Mouse (Mus musculus) lung, embryonic 15.5 days (tissue): ENCODE measurements around the gene Zdhhc14. TPM values are rescaled to one million over a fixed set of nuclear protein-coding genes. Genes with fewer than 3 reads are reported as not detected.

Experiments
- ATAC-seq: fragments of 200-750 bp; cut with Nextera tagmentation; 2 replicates; pipeline ENCODE4 v1.8.0; 2017; ENCODE audit warnings: moderate number of reproducible peaks, borderline replicate concordance; ENCODE audit not compliant: low FRiP score, low TSS enrichment; ENCODE audit errors: extremely low read depth
- H3K27ac ChIP-seq: fragments of 300-500 bp; sonication (generic); 2 replicates; pipeline ENCODE4 v1.5.1; 2015; ENCODE audit warnings: moderate library complexity, mild to moderate bottlenecking, inconsistent platforms
- H3K27me3 ChIP-seq: fragments of 300-500 bp; sonication (generic); 2 replicates; pipeline ENCODE4 v1.6.1; 2015; ENCODE audit warnings: inconsistent platforms
- H3K36me3 ChIP-seq: fragments of 300-500 bp; sonication (generic); 2 replicates; pipeline ENCODE4 v1.6.1; 2015; ENCODE audit warnings: inconsistent platforms
- H3K4me1 ChIP-seq: fragments of 300-500 bp; sonication (generic); 2 replicates; pipeline ENCODE4 v1.6.1; 2015; ENCODE audit warnings: inconsistent platforms
- H3K4me2 ChIP-seq: fragments of 300-500 bp; sonication (generic); 2 replicates; pipeline ENCODE4 v1.6.1; 2015; ENCODE audit warnings: inconsistent platforms, mild to moderate bottlenecking, moderate library complexity
- H3K4me3 ChIP-seq: fragments of 300-500 bp; sonication (generic); 2 replicates; pipeline ENCODE4 v1.5.1; 2015; ENCODE audit warnings: mild to moderate bottlenecking, inconsistent platforms
- H3K9ac ChIP-seq: fragments of 300-500 bp; sonication (generic); 2 replicates; pipeline ENCODE4 v1.6.1; 2015; ENCODE audit warnings: inconsistent platforms
- H3K9me3 ChIP-seq: fragments of 300-500 bp; sonication (generic); 2 replicates; pipeline ENCODE4 v1.6.1; 2016; ENCODE audit warnings: inconsistent platforms
- WGBS: fragments of 180-500 bp; shearing (Covaris S2); methylation state at CpG from one replicate; pipeline ENCODE4 v1.1.7; 2015; 5-methylcytosine and 5-hydroxymethylcytosine counted together
- polyA plus RNA-seq: library from polyadenylated mRNA; unstranded; fragments of >200 nt; fragmentation: Nextera tagmentation; extraction: Ambion mirVana; gene quantifications from 2 replicates; pipeline ENCODE4 v1.2.1, GENCODE M21; 2015

The Zdhhc14 gene
- polyA plus RNA-seq, 1 experiment from 2014 or later, result 1.2 TPM

DNA sequence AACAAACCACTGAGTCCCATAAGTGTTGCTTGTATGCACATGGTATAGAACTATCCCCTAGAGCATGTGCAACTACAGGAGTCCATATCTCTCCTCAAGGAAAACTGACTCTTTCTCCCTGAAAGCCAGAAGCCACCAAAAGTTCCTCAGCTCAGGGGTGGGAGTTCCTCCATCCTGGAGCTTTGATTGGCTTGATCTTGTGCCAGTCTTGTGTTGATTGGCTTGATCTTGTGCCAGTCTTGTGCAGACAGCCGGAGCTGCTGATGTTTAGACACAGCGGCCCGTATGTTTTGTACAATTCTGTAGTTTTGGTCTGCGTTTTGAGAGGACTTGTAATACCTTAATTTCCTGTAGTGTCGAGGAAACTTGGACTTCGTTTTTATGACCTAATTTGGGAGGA lies 70.8 kb downstream of the Zdhhc14 start:
- no peak overlapping the region for H3K9ac ChIP-seq
- no peak overlapping the region for H3K27ac ChIP-seq
- H3K4me1 ChIP-seq, result peaks cover 7% of the 10 kb centered on the region; the same call in 1 of the 2 replicates
- H3K4me3 ChIP-seq, result no peak overlapping the region
- no peak for ATAC-seq
- H3K27me3 ChIP-seq, result no peaks in the 10 kb centered on the region
- H3K36me3 ChIP-seq, result no peaks in the 10 kb centered on the region
- 86% methylated on average over 6 of the region's 6 CpGs for WGBS
- H3K4me2 ChIP-seq, result no peak overlapping the region
- H3K9me3 ChIP-seq, result no peaks in the 10 kb centered on the region

DNA sequence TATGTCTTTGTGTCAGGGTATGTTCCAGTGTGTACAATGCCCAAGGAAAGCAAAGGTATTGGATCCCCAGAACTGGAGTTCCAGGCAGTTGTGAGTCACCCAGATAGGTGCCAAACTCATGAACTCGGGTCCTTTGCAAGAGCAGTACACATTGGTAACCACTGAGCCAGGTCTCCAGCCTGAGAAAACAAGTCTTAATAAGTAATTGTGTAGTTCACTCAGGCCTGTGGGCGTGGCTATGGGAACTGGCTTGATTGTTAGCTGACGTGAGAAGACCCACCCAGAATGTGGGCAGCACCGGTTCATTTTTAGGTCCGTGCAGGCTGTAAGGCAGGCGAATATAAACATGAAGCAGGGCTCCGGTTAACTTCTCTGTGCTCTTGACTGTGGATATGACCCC lies 73.6 kb downstream of the Zdhhc14 start:
- Histone ChIP-seq H3K27me3 (no peaks in the 10 kb centered on the region), H3K27ac (no peak overlapping the region), H3K9me3 (no peaks in the 10 kb centered on the region), H3K9ac (no peak overlapping the region), H3K36me3 (no peaks in the 10 kb centered on the region), H3K4me2 (no peak overlapping the region), H3K4me1 (peaks cover 7% of the 10 kb centered on the region; the same call in 1 of the 2 replicates), H3K4me3 (no peak overlapping the region)
- WGBS, result 55% methylated on average over 7 of the region's 7 CpGs
- ATAC-seq, result no peak

- WGBS, result 29% methylated on average over 5 of the region's 5 CpGs
- H3K4me3 ChIP-seq, result no peak overlapping the region
- no peak overlapping the region for H3K4me2 ChIP-seq
- no peaks in the 10 kb centered on the region for H3K36me3 ChIP-seq
- H3K27ac ChIP-seq, result no peak overlapping the region
- H3K9ac ChIP-seq, result no peak overlapping the region
- peak; percentile 74 for ATAC-seq
- H3K4me1 ChIP-seq, result peaks cover 7% of the 10 kb centered on the region; the same call in 1 of the 2 replicates
- H3K9me3 ChIP-seq, result no peaks in the 10 kb centered on the region
- no peaks in the 10 kb centered on the region for H3K27me3 ChIP-seq
These were observed 75.6 kb downstream of the Zdhhc14 start for GRCm38 (mm10) chr17:5567943-5568342.

DNA sequence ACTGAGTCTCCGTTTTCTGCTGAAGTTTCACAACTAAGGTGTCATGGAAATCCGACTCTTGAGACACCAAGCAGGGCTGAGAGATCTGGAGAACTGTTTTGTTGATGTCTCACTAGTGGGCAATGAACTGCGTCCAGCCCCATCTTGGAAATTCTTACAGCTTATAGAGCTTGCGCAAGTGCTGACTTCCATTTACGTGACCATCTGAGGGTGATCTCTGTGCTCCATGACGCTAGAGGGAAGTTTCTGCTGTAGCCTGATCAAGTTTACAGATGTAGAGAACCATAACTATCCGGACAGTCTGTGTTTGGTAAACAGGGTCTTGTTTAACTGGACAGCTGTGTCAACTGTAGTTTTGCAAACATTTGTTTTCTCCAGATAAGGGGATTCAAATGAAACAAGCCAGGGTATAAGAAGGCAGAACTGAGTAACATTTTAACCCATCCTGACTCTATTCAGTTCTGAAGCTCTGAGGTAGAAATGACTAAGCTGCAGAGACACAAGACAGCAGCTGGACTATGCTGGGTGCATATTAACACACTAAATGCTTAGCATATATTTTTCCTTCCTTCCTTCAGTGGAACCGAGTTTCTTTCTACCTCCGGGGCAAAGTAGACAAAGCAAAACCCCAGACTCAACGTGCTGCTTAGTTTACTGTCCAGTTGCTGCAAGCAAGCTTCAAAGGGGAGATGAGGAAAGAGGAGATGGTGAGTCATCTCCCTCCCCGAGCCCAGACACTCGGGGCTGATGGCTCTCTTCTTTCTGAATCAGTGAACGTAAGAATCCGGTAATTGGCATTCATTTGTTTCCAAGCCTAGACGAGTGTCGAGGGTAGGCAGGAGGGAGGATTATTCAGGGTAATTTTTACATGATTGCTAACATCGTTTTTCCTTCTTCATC lies 77.0 kb downstream of the Zdhhc14 start:
- ATAC-seq, result no peak
- Histone ChIP-seq H3K4me2 (no peak overlapping the region), H3K27ac (no peak overlapping the region)

GRCm38 (mm10) chr17:5572096-5572730 lies 79.9 kb downstream of the Zdhhc14 start:
- peaks cover 6% of the 10 kb centered on the region; the same call in 1 of the 2 replicates for H3K4me1 ChIP-seq
- H3K36me3 ChIP-seq, result no peaks in the 10 kb centered on the region
- H3K4me2 ChIP-seq, result no peak overlapping the region
- no peak overlapping the region for H3K27ac ChIP-seq
- H3K9me3 ChIP-seq, result no peaks in the 10 kb centered on the region
- H3K4me3 ChIP-seq, result no peak overlapping the region
- H3K9ac ChIP-seq, result no peak overlapping the region
- WGBS, result 89% methylated on average over 1 of the region's 1 CpGs
- no peak for ATAC-seq
- H3K27me3 ChIP-seq, result no peaks in the 10 kb centered on the region

More for the DNA sequence above, 77.0 kb downstream of the Zdhhc14 start:
- H3K36me3 ChIP-seq, result no peaks in the 10 kb centered on the region
- WGBS, result 61% methylated on average over 17 of the region's 17 CpGs
- H3K4me3 ChIP-seq, result no peak overlapping the region
- H3K4me1 ChIP-seq, result peaks cover 7% of the 10 kb centered on the region; the same call in 1 of the 2 replicates
- H3K9me3 ChIP-seq, result no peaks in the 10 kb centered on the region
- H3K27me3 ChIP-seq, result no peaks in the 10 kb centered on the region
- H3K9ac ChIP-seq, result no peak overlapping the region

DNA sequence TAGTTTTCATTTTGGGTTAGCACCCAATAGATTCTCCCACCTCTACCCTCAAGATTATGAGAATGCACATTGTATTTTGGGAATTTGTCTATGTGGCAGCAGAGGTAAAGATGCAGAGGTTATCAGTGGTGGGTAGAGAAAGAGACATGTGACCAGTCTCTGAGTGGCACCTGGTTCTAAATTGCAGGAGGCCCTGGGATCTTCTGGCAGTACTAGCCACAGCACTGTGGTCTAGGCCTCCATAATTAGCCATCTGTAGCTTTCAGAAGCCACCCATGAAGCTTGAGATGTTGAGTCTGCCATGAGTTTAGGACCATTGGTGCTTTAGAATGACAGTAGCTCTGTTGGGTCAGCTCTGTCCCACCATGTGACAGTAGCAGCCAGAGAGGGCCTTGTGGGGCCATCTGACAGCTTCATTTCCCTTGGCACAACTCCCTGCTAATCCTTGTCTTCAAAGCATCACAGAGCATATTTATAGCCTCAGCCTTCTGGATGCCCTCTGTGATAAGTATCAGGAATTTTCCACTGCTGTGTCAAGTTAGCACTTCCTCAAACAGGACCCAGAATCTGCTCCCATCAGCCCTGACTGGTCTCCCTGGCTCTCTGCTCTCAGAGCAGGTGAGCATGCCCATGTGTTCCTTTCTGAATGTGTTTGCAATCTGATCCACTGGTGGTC lies 80.5 kb downstream of the Zdhhc14 start:
- no peaks in the 10 kb centered on the region for H3K9me3 ChIP-seq
- H3K9ac ChIP-seq, result no peak overlapping the region
- no peaks in the 10 kb centered on the region for H3K4me1 ChIP-seq
- no peak overlapping the region for H3K4me3 ChIP-seq
- H3K36me3 ChIP-seq, result no peaks in the 10 kb centered on the region
- H3K27ac ChIP-seq, result no peak overlapping the region
- H3K4me2 ChIP-seq, result no peak overlapping the region
- H3K27me3 ChIP-seq, result no peaks in the 10 kb centered on the region
- ATAC-seq, result no peak

DNA sequence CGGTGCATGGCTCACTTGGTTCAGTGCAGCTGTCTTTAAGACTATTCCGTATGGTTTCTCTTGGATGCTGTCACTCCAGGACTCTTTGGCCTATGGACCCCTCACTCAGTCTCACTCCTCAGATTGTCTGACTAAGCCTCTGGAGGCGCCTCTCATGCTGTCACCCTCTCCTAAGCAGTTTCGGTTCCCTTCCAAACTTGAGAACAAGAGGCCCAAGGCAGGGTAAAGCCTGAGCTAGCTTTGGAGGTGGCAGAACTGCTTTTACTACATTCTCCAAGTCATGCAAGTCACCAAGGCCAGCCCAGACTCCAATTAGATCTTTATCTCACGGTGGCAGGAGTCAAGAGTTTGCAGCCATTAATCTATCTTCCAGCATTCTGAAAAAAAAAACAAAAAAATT lies 82.3 kb downstream of the Zdhhc14 start:
- no peaks in the 10 kb centered on the region for H3K27me3 ChIP-seq
- H3K4me3 ChIP-seq, result no peak overlapping the region
- H3K9me3 ChIP-seq, result no peaks in the 10 kb centered on the region
- ATAC-seq, result no peak
- H3K27ac ChIP-seq, result no peak overlapping the region
- H3K36me3 ChIP-seq, result no peaks in the 10 kb centered on the region
- WGBS, result 48% methylated on average over 5 of the region's 5 CpGs
- no peak overlapping the region for H3K9ac ChIP-seq
- H3K4me2 ChIP-seq, result no peak overlapping the region
- no peaks in the 10 kb centered on the region for H3K4me1 ChIP-seq

- Histone ChIP-seq H3K9me3 (no peaks in the 10 kb centered on the region), H3K36me3 (no peaks in the 10 kb centered on the region), H3K27me3 (no peaks in the 10 kb centered on the region), H3K9ac (no peak overlapping the region), H3K4me2 (no peak overlapping the region), H3K4me3 (no peak overlapping the region), H3K4me1 (no peaks in the 10 kb centered on the region), H3K27ac (no peak overlapping the region)
- WGBS, result 66% methylated on average over 4 of the region's 4 CpGs
- ATAC-seq, result peak; percentile 46; the same call in 1 of the 2 replicates
These were observed 83.2 kb downstream of the Zdhhc14 start for GRCm38 (mm10) chr17:5575518-5575917.

DNA sequence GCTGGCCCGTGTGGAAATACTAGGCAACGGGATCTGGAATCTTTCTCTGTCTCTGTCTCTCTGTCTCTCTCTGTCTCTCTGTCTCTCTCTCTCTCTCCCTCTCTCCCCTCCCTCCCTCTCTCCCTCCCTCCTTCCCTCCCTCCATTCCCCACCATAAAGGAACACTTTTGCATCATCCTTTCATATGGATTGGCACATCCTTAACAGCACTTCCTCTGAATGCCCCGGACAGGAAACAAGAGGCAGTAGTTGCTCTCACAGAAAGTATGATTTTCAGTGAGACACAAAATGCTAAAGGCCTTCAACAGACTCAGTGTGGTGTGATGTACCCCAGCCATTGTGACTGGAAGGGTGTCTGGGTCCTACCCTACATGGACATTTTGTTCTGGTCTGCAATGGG lies 89.9 kb downstream of the Zdhhc14 start:
- Histone ChIP-seq H3K4me2 (no peak overlapping the region), H3K9ac (no peak overlapping the region), H3K27ac (no peak overlapping the region), H3K36me3 (no peaks in the 10 kb centered on the region), H3K9me3 (no peaks in the 10 kb centered on the region), H3K4me3 (no peak overlapping the region), H3K27me3 (no peaks in the 10 kb centered on the region), H3K4me1 (no peaks in the 10 kb centered on the region)
- no peak for ATAC-seq
- 82% methylated on average over 3 of the region's 3 CpGs for WGBS

DNA sequence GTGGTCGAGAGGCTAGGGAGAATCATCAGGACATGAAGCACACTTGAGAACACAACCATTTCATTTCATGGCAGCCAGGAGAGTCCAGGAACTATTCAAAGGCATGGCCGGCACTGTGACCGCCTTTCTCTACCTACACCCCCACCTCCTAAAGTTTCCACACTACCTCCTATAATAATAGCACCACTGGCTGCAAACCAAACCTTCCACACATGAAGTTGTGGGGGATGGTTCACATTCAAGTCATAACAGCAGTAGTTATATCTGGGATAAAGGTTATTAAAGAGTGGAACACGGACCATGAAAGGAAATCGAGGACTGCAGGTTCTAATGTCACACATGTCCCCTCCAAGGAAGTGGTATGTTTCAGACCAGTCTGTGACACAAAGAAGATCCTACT lies 90.6 kb downstream of the Zdhhc14 start:
- Histone ChIP-seq H3K9ac (no peak overlapping the region), H3K4me3 (no peak overlapping the region)
- no peak for ATAC-seq

GRCm38 (mm10) chr17:5583472-5584145 lies 91.3 kb downstream of the Zdhhc14 start:
- H3K9me3 ChIP-seq, result no peaks in the 10 kb centered on the region
- WGBS, result 63% methylated on average over 12 of the region's 12 CpGs
- H3K4me2 ChIP-seq, result no peak overlapping the region
- ATAC-seq, result no peak
- H3K36me3 ChIP-seq, result no peaks in the 10 kb centered on the region
- no peak overlapping the region for H3K4me3 ChIP-seq
- H3K27ac ChIP-seq, result no peak overlapping the region
- H3K9ac ChIP-seq, result no peak overlapping the region
- no peaks in the 10 kb centered on the region for H3K4me1 ChIP-seq
- H3K27me3 ChIP-seq, result no peaks in the 10 kb centered on the region

More for the DNA sequence above, 90.6 kb downstream of the Zdhhc14 start:
- Histone ChIP-seq H3K36me3 (no peaks in the 10 kb centered on the region), H3K4me1 (no peaks in the 10 kb centered on the region), H3K4me2 (no peak overlapping the region), H3K9me3 (no peaks in the 10 kb centered on the region), H3K27me3 (no peaks in the 10 kb centered on the region), H3K27ac (no peak overlapping the region)
- 86% methylated on average over 5 of the region's 5 CpGs for WGBS
